Mouse (Mus musculus) bone marrow macrophage, adult 2 months (primary cell): ENCODE measurements at regions not wholly inside any gene's neighbourhood (a gene's known extent, or its start where the extent isn't known, plus 50 kb on each side); places are given as distances from the start of the nearest gene placed in this dataset.
A peak's percentile ranks its signal among the peaks of the same experiment; 100 is the strongest.

Source experiments
- CTCF ChIP-seq: IDR thresholded peaks from 2 replicates; pipeline ENCODE4 v1.5.1; 2012; ENCODE audit warnings: low read depth, mild to moderate bottlenecking, low read length, moderate library complexity
- POLR2A ChIP-seq: IDR thresholded peaks from 2 replicates; pipeline ENCODE4 v1.6.1; 2012; ENCODE audit warnings: mild to moderate bottlenecking, low read depth, low read length, borderline replicate concordance

GRCm38 (mm10) chr9:40583554-40583953, 52.4 kb upstream of the Gramd1b start:
- TF ChIP-seq CTCF (peak; percentile 65), POLR2A (no peak)
